In genomic region chr3:131199590-131200288, GRCm38 (mm10) we compare ENCODE assay signal across 22 mouse cellular contexts.
DNase-seq lines count a peak whose midpoint lies in the region; ATAC-seq and TF ChIP-seq lines count a peak whose summit lies in the region.
"Had no signal": no experiment of that assay in that cellular context is flagged by ENCODE, and none has a peak within 500 bp of the region (broad histone marks: within the 10 kb centered on the region; RNA-seq: fewer than 3 reads in every experiment).

No protein-coding gene starts in this region.

- H3K4me3 ChIP-seq in hindbrain, embryonic 16.5 days (ENCODE audit: low read length): no peak overlapping the region
- no peak overlapping the region for H3K4me3 ChIP-seq in hindbrain, postnatal 0 days (ENCODE audit: low read length)
- H3K4me3 ChIP-seq in E14TG2a.4 (replicated peaks; ENCODE audit: low read length): 0 out of 2 replicates have a peak overlapping the region, but pooled peaks have one; percentile 32
- H3K4me3 ChIP-seq in embryonic facial prominence, embryonic 13.5 days: no peak overlapping the region
- no peak overlapping the region for H3K4me3 ChIP-seq in intestine, embryonic 16.5 days (ENCODE audit: low read length)
- H3K4me3 ChIP-seq: embryonic facial prominence, embryonic 15.5 days; heart, embryonic 15.5 days; hindbrain, embryonic 10.5 days; limb, embryonic 12.5 days; liver, embryonic 13.5 days; lung, embryonic 15.5 days had no signal

- H3K4me2 ChIP-seq in hindbrain, embryonic 16.5 days (ENCODE audit: low read length): 0 out of 2 replicates have a peak overlapping the region, but pooled peaks have one; percentile 5
- no peak overlapping the region for H3K4me2 ChIP-seq in hindbrain, postnatal 0 days (ENCODE audit: low read depth, low read length)
- H3K4me2 ChIP-seq in embryonic facial prominence, embryonic 13.5 days: peak overlapping the region; percentile 3; the same call in 1 of the 2 replicates
- H3K4me2 ChIP-seq in intestine, embryonic 16.5 days (ENCODE audit: low read depth, low read length): no peak overlapping the region
- H3K4me2 ChIP-seq: embryonic facial prominence, embryonic 15.5 days; heart, embryonic 15.5 days; limb, embryonic 12.5 days; liver, embryonic 13.5 days; lung, embryonic 15.5 days had no signal

- H3K9me3 ChIP-seq in hindbrain, embryonic 16.5 days (ENCODE audit: control insufficient read depth, low read length): no peaks in the 10 kb centered on the region
- no peaks in the 10 kb centered on the region for H3K9me3 ChIP-seq in hindbrain, postnatal 0 days (ENCODE audit: low read length)
- no peaks in the 10 kb centered on the region for H3K9me3 ChIP-seq in E14TG2a.4 (ENCODE audit: low read length)
- H3K9me3 ChIP-seq in embryonic facial prominence, embryonic 13.5 days: no peaks in the 10 kb centered on the region
- H3K9me3 ChIP-seq in intestine, embryonic 16.5 days (ENCODE audit: control insufficient read depth, low read length): no peaks in the 10 kb centered on the region
- H3K9me3 ChIP-seq: embryonic facial prominence, embryonic 15.5 days; heart, embryonic 15.5 days; hindbrain, embryonic 10.5 days; limb, embryonic 12.5 days; liver, embryonic 13.5 days; lung, embryonic 15.5 days had no signal

- no peaks in the 10 kb centered on the region for H3K4me1 ChIP-seq in hindbrain, embryonic 16.5 days (ENCODE audit: control insufficient read depth, insufficient read depth, low read depth, low read length)
- H3K4me1 ChIP-seq in hindbrain, postnatal 0 days (ENCODE audit: insufficient read depth, low read length): no peaks in the 10 kb centered on the region
- peaks cover 49% of the 10 kb centered on the region for H3K4me1 ChIP-seq in E14TG2a.4 (replicated peaks; ENCODE audit: low read depth, low read length)
- H3K4me1 ChIP-seq in embryonic facial prominence, embryonic 13.5 days: peaks cover 27% of the 10 kb centered on the region
- H3K4me1 ChIP-seq in intestine, embryonic 16.5 days (ENCODE audit: control insufficient read depth, insufficient read depth, low read length): no peaks in the 10 kb centered on the region
- H3K4me1 ChIP-seq: heart, embryonic 15.5 days; liver, embryonic 13.5 days had no signal

- no peak for ATAC-seq in hindbrain, embryonic 16.5 days
- no peak for ATAC-seq in hindbrain, postnatal 0 days
- no peak for ATAC-seq in embryonic facial prominence, embryonic 13.5 days (ENCODE audit: insufficient number of reproducible peaks, insufficient read depth, low FRiP score, low TSS enrichment, low read depth)
- ATAC-seq in intestine, embryonic 16.5 days: no peak
- no peak for ATAC-seq in megakaryocyte, adult 5-6 weeks (ENCODE audit: poor library complexity, severe bottlenecking)
- ATAC-seq: intestine, postnatal 0 days had no signal

- WGBS in hindbrain, embryonic 16.5 days: 77% methylated on average over 20 of the region's 20 CpGs
- 74% methylated on average over 20 of the region's 20 CpGs for WGBS in hindbrain, postnatal 0 days
- WGBS in embryonic facial prominence, embryonic 13.5 days: 66% methylated on average over 20 of the region's 20 CpGs
- 77% methylated on average over 20 of the region's 20 CpGs for WGBS in intestine, embryonic 16.5 days

- no peaks in the 10 kb centered on the region for H3K36me3 ChIP-seq in hindbrain, embryonic 16.5 days (ENCODE audit: control insufficient read depth, insufficient read depth, low read length)
- H3K36me3 ChIP-seq in hindbrain, postnatal 0 days (ENCODE audit: insufficient read depth, low read length): no peaks in the 10 kb centered on the region
- H3K36me3 ChIP-seq in E14TG2a.4 (ENCODE audit: insufficient read depth, low read length): peaks cover 48% of the 10 kb centered on the region
- H3K36me3 ChIP-seq in embryonic facial prominence, embryonic 13.5 days: peaks cover 23% of the 10 kb centered on the region
- no peaks in the 10 kb centered on the region for H3K36me3 ChIP-seq in intestine, embryonic 16.5 days (ENCODE audit: control insufficient read depth, insufficient read depth, low read length)
- H3K36me3 ChIP-seq: embryonic facial prominence, embryonic 15.5 days; heart, embryonic 15.5 days; liver, embryonic 13.5 days; lung, embryonic 15.5 days had no signal

- no peaks in the 10 kb centered on the region for H3K27me3 ChIP-seq in hindbrain, embryonic 16.5 days (replicated peaks; ENCODE audit: control insufficient read depth, insufficient read depth, low read length)
- H3K27me3 ChIP-seq in hindbrain, postnatal 0 days (ENCODE audit: insufficient read depth, low read length): no peaks in the 10 kb centered on the region
- H3K27me3 ChIP-seq in E14TG2a.4 (ENCODE audit: insufficient read depth, low read length): no peaks in the 10 kb centered on the region
- H3K27me3 ChIP-seq in embryonic facial prominence, embryonic 13.5 days: no peaks in the 10 kb centered on the region
- no peaks in the 10 kb centered on the region for H3K27me3 ChIP-seq in intestine, embryonic 16.5 days (replicated peaks; ENCODE audit: control insufficient read depth, insufficient read depth, low read length)
- H3K27me3 ChIP-seq: embryonic facial prominence, embryonic 15.5 days; heart, embryonic 15.5 days; limb, embryonic 12.5 days; lung, embryonic 15.5 days had no signal

- DNase-seq in hindbrain, postnatal 0 days (ENCODE audit: low spot score): no peak
- DNase-seq in CD4-positive helper T cell, adult 2 months (ENCODE audit: low read depth, low spot score): peak; percentile 68
- no peak for DNase-seq in Muller cell, postnatal 12 days (ENCODE audit: inconsistent ontology term)
- DNase-seq: adrenal gland, postnatal 14 days; B cell, adult 2 months; cerebellum, adult 11-12 months; gastrocnemius, postnatal 10 days; heart, adult 18-20 months; kidney, postnatal 14 days; liver, embryonic 13.5 days; thymus, adult 2 months had no signal

- H3K27ac ChIP-seq in hindbrain, embryonic 16.5 days (ENCODE audit: low read depth, low read length): no peak overlapping the region
- no peak overlapping the region for H3K27ac ChIP-seq in hindbrain, postnatal 0 days
- no peak overlapping the region for H3K27ac ChIP-seq in embryonic facial prominence, embryonic 13.5 days
- H3K27ac ChIP-seq in intestine, embryonic 16.5 days (ENCODE audit: low read length): no peak overlapping the region
- H3K27ac ChIP-seq: embryonic facial prominence, embryonic 15.5 days; heart, embryonic 15.5 days; hindbrain, embryonic 10.5 days; limb, embryonic 12.5 days; liver, embryonic 13.5 days; lung, embryonic 15.5 days had no signal

- no peak for TF ChIP-seq CTCF in hindbrain, postnatal 0 days (IDR thresholded peaks at IDR 0.05; ENCODE audit: low read depth)
- TF ChIP-seq CTCF in E14TG2a.4 (conservative IDR thresholded peaks at IDR 0.05; ENCODE audit: low read length): no peak

- no peak overlapping the region for H3K9ac ChIP-seq in hindbrain, embryonic 16.5 days (ENCODE audit: low read depth, low read length)
- H3K9ac ChIP-seq in hindbrain, postnatal 0 days (replicated peaks; ENCODE audit: low read length): no peak overlapping the region
- H3K9ac ChIP-seq in embryonic facial prominence, embryonic 13.5 days: no peak overlapping the region
- H3K9ac ChIP-seq in intestine, embryonic 16.5 days (ENCODE audit: low read depth, low read length): no peak overlapping the region
- H3K9ac ChIP-seq: embryonic facial prominence, embryonic 15.5 days; heart, embryonic 15.5 days; limb, embryonic 12.5 days; liver, embryonic 13.5 days; lung, embryonic 15.5 days had no signal

Comparison
In these comparisons a context has a peak if more than half of its experiments do, and no peak if none do; other contexts are left out.
1. H3K4me2 ChIP-seq: peak in hindbrain, embryonic 16.5 days (single experiment) and embryonic facial prominence, embryonic 13.5 days (single experiment); none in hindbrain, postnatal 0 days (single experiment) and intestine, embryonic 16.5 days (single experiment).